Mouse (Mus musculus) heart, embryonic 15.5 days (tissue): ENCODE results near the gene Sorl1. TPM values are rescaled to one million over a fixed set of nuclear protein-coding genes. Genes with fewer than 3 reads are reported as not detected.

Experiments used
- ATAC-seq: fragments of 200-750 bp; cut with Nextera tagmentation; replicated peaks from 2 replicates; pipeline ENCODE4 v1.8.0; 2017; ENCODE audit warnings: low read depth, moderate TSS enrichment; ENCODE audit not compliant: insufficient number of reproducible peaks, insufficient read depth, low FRiP score
- H3K27ac ChIP-seq: fragments of 300-500 bp; sonication (generic); 2 replicates; pipeline ENCODE4 v1.5.1; 2015; ENCODE audit warnings: mild to moderate bottlenecking, inconsistent platforms
- H3K27me3 ChIP-seq: fragments of 300-500 bp; sonication (generic); 2 replicates; pipeline ENCODE4 v1.6.1; 2015; ENCODE audit warnings: inconsistent platforms
- H3K36me3 ChIP-seq: fragments of 300-500 bp; sonication (generic); 2 replicates; pipeline ENCODE4 v1.6.1; 2015; ENCODE audit warnings: mild to moderate bottlenecking, inconsistent platforms
- H3K4me1 ChIP-seq: fragments of 300-500 bp; sonication (generic); replicated peaks from 2 replicates; pipeline ENCODE4 v1.6.1; 2015; ENCODE audit warnings: inconsistent platforms
- H3K4me2 ChIP-seq: fragments of 300-500 bp; sonication (generic); 2 replicates; pipeline ENCODE4 v1.6.1; 2015; ENCODE audit warnings: inconsistent platforms, mild to moderate bottlenecking, moderate library complexity
- H3K4me3 ChIP-seq: fragments of 300-500 bp; sonication (generic); 2 replicates; pipeline ENCODE4 v1.5.1; 2015; ENCODE audit warnings: mild to moderate bottlenecking, inconsistent platforms
- H3K9ac ChIP-seq: fragments of 300-500 bp; sonication (generic); 2 replicates; pipeline ENCODE4 v1.6.1; 2015; ENCODE audit warnings: mild to moderate bottlenecking, inconsistent platforms
- H3K9me3 ChIP-seq: fragments of 300-500 bp; sonication (generic); replicated peaks from 2 replicates; pipeline ENCODE4 v1.6.1; 2016; ENCODE audit warnings: inconsistent platforms
- WGBS: fragments of 180-500 bp; shearing (Covaris S2); methylation state at CpG from one replicate; pipeline ENCODE4 v1.1.7; 2015; ENCODE audit warnings: mixed read lengths; 5-methylcytosine and 5-hydroxymethylcytosine counted together
- polyA plus RNA-seq: library from polyadenylated mRNA; unstranded; fragments of >200 nt; fragmentation: Nextera tagmentation; extraction: Ambion mirVana; gene quantifications from 2 replicates; pipeline ENCODE4 v1.2.1, GENCODE M21; 2015

Sorl1 gene
- polyA plus RNA-seq, 1 experiment from 2014 or later = 2.3 TPM

GRCm38 (mm10) chr9:41973775-41974657 is 150.1 kb downstream of the Sorl1 start:
- no peak overlapping the region for H3K27ac ChIP-seq

GRCm38 (mm10) chr9:41969961-41970360 is 154.1 kb downstream of the Sorl1 start:
- no peaks in the 10 kb centered on the region for H3K9me3 ChIP-seq
- no peak overlapping the region for H3K4me3 ChIP-seq
- H3K4me1 ChIP-seq = 0 out of 2 replicates have a peak, but pooled peaks cover 5% of the 10 kb centered on the region
- no peak for ATAC-seq
- no peak overlapping the region for H3K4me2 ChIP-seq
- WGBS = 92% methylated on average over 8 of the region's 8 CpGs
- H3K36me3 ChIP-seq = no peaks in the 10 kb centered on the region
- no peaks in the 10 kb centered on the region for H3K27me3 ChIP-seq
- H3K9ac ChIP-seq = no peak overlapping the region
- no peak overlapping the region for H3K27ac ChIP-seq

More at GRCm38 (mm10) chr9:41973775-41974657, 150.1 kb downstream of the Sorl1 start:
- ATAC-seq = 0 out of 2 replicates have a peak, but pooled peaks have one; percentile 36
- no peak overlapping the region for H3K9ac ChIP-seq
- H3K4me3 ChIP-seq = no peak overlapping the region
- H3K9me3 ChIP-seq = no peaks in the 10 kb centered on the region
- H3K27me3 ChIP-seq = no peaks in the 10 kb centered on the region
- H3K4me2 ChIP-seq = no peak overlapping the region
- 71% methylated on average over 25 of the region's 25 CpGs for WGBS
- peaks cover 19% of the 10 kb centered on the region for H3K4me1 ChIP-seq
- H3K36me3 ChIP-seq = no peaks in the 10 kb centered on the region

GRCm38 (mm10) chr9:41968673-41969460 is 155.2 kb downstream of the Sorl1 start:
- WGBS = 92% methylated on average over 15 of the region's 15 CpGs
- Histone ChIP-seq H3K27me3 (no peaks in the 10 kb centered on the region), H3K27ac (no peak overlapping the region), H3K4me1 (no peaks in the 10 kb centered on the region), H3K4me2 (no peak overlapping the region), H3K9me3 (no peaks in the 10 kb centered on the region), H3K4me3 (no peak overlapping the region), H3K36me3 (no peaks in the 10 kb centered on the region), H3K9ac (no peak overlapping the region)
- no peak for ATAC-seq

GRCm38 (mm10) chr9:41961274-41961673 is 162.8 kb downstream of the Sorl1 start:
- Histone ChIP-seq H3K4me1 (no peaks in the 10 kb centered on the region), H3K36me3 (no peaks in the 10 kb centered on the region), H3K27me3 (no peaks in the 10 kb centered on the region), H3K4me3 (no peak overlapping the region), H3K9me3 (no peaks in the 10 kb centered on the region), H3K27ac (no peak overlapping the region), H3K4me2 (no peak overlapping the region), H3K9ac (no peak overlapping the region)
- no peak for ATAC-seq
- 84% methylated on average over 10 of the region's 10 CpGs for WGBS

GRCm38 (mm10) chr9:41958282-41958681 is 165.8 kb downstream of the Sorl1 start:
- no peak overlapping the region for H3K9ac ChIP-seq
- WGBS = 72% methylated on average over 9 of the region's 9 CpGs
- H3K4me2 ChIP-seq = no peak overlapping the region
- H3K4me1 ChIP-seq = peaks cover 2% of the 10 kb centered on the region; the same call in 1 of the 2 replicates
- H3K9me3 ChIP-seq = no peaks in the 10 kb centered on the region
- no peak overlapping the region for H3K4me3 ChIP-seq
- no peak overlapping the region for H3K27ac ChIP-seq
- ATAC-seq = no peak
- H3K36me3 ChIP-seq = no peaks in the 10 kb centered on the region
- H3K27me3 ChIP-seq = no peaks in the 10 kb centered on the region

- no peaks in the 10 kb centered on the region for H3K9me3 ChIP-seq
- H3K27me3 ChIP-seq = no peaks in the 10 kb centered on the region
- peak overlapping the region; percentile 62 for H3K27ac ChIP-seq
- peaks cover 27% of the 10 kb centered on the region for H3K4me1 ChIP-seq
- H3K9ac ChIP-seq = no peak overlapping the region
- no peak for ATAC-seq
- no peaks in the 10 kb centered on the region for H3K36me3 ChIP-seq
- 9% methylated on average over 8 of the region's 8 CpGs for WGBS
- H3K4me2 ChIP-seq = peak overlapping the region; percentile 42
- no peak overlapping the region for H3K4me3 ChIP-seq
Observed at GRCm38 (mm10) chr9:41953486-41953885, 170.6 kb downstream of the Sorl1 start.

GRCm38 (mm10) chr9:41952650-41953204 is 171.4 kb downstream of the Sorl1 start:
- Histone ChIP-seq H3K36me3 (no peaks in the 10 kb centered on the region), H3K4me1 (peaks cover 27% of the 10 kb centered on the region), H3K4me3 (no peak overlapping the region), H3K4me2 (no peak overlapping the region), H3K9ac (no peak overlapping the region), H3K27me3 (no peaks in the 10 kb centered on the region), H3K9me3 (no peaks in the 10 kb centered on the region), H3K27ac (peak overlapping the region; percentile 15; the same call in 1 of the 2 replicates)
- no peak for ATAC-seq
- 62% methylated on average over 7 of the region's 7 CpGs for WGBS

GRCm38 (mm10) chr9:41951472-41952129 is 172.5 kb downstream of the Sorl1 start:
- peak; percentile 35; the same call in 1 of the 2 replicates for ATAC-seq

GRCm38 (mm10) chr9:41950991-41951451 is 173.1 kb downstream of the Sorl1 start:
- peak; percentile 76 for ATAC-seq
- no peaks in the 10 kb centered on the region for H3K27me3 ChIP-seq
- H3K4me1 ChIP-seq = peaks cover 27% of the 10 kb centered on the region
- H3K36me3 ChIP-seq = no peaks in the 10 kb centered on the region
- under 1% methylated on average over 21 of the region's 21 CpGs for whole genome bisulfite sequencing
- peak overlapping the region; percentile 71 for H3K9ac ChIP-seq
- no peaks in the 10 kb centered on the region for H3K9me3 ChIP-seq
- H3K4me2 ChIP-seq = peak overlapping the region; percentile 87
- H3K4me3 ChIP-seq = peak overlapping the region; percentile 60
- peak overlapping the region; percentile 96 for H3K27ac ChIP-seq

More at GRCm38 (mm10) chr9:41951472-41952129, 172.5 kb downstream of the Sorl1 start:
- 15% methylated on average over 16 of the region's 16 CpGs for WGBS
- no peaks in the 10 kb centered on the region for H3K27me3 ChIP-seq
- H3K4me3 ChIP-seq = peak overlapping the region; percentile 60
- H3K9ac ChIP-seq = peak overlapping the region; percentile 71
- H3K27ac ChIP-seq = peak overlapping the region; percentile 96
- H3K4me1 ChIP-seq = peaks cover 27% of the 10 kb centered on the region
- peak overlapping the region; percentile 87 for H3K4me2 ChIP-seq
- no peaks in the 10 kb centered on the region for H3K36me3 ChIP-seq
- H3K9me3 ChIP-seq = no peaks in the 10 kb centered on the region

GRCm38 (mm10) chr9:41950109-41950990 is 173.7 kb downstream of the Sorl1 start:
- 11% methylated on average over 34 of the region's 34 CpGs for WGBS
- H3K4me2 ChIP-seq = peak overlapping the region; percentile 87
- H3K36me3 ChIP-seq = no peaks in the 10 kb centered on the region
- peak overlapping the region; percentile 71 for H3K9ac ChIP-seq
- H3K4me3 ChIP-seq = peak overlapping the region; percentile 60
- H3K27ac ChIP-seq = peak overlapping the region; percentile 96
- no peaks in the 10 kb centered on the region for H3K9me3 ChIP-seq
- H3K27me3 ChIP-seq = no peaks in the 10 kb centered on the region
- peak; percentile 83 for ATAC-seq
- H3K4me1 ChIP-seq = peaks cover 27% of the 10 kb centered on the region
